Mouse (Mus musculus) kidney, adult 2 months (tissue): Measurements from ENCODE around the gene Clptm1.

ENCODE experiments used
- CTCF ChIP-seq: fragments of 200-500 bp; conservative IDR thresholded peaks from 2 replicates; pipeline ENCODE4 v1.5.1; 2011; ENCODE audit warnings: low read depth, mild to moderate bottlenecking, control low read depth, low read length, moderate library complexity, mixed read lengths; ENCODE audit not compliant: insufficient read depth, insufficient read length
- POLR2A ChIP-seq: fragments of 200-500 bp; IDR thresholded peaks from one replicate; pipeline ENCODE4 v1.6.1; 2011; ENCODE audit warnings: low read depth, low read length, control low read depth

DNA sequence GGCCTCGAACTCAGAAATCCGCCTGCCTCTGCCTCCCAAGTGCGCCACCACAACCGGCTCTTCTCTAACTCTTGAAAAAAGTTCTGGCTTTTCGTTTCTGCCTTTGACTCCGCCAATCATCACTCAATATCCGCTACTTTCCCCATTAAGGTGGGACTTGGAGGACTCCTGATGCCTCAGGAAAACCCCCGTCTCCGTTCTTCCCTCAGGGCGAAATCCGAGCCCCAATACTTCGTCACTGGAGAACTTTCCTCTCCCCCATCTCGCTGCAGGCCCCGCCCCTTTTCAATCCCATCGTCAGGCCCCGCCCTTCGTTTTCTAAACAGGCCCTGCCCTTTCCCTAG is 36.7 kb downstream of the Clptm1 start:
- no peak for TF ChIP-seq CTCF
- no peak for TF ChIP-seq POLR2A
